Mouse (Mus musculus): ENCODE measurements around the gene Bicd2. TPM values are rescaled to one million over a fixed set of nuclear protein-coding genes. Genes with fewer than 3 reads are reported as not detected.

Bicd2 gene
- polyA plus RNA-seq, 1 experiment from 2014 or later, result 53.5 TPM

Other genes with a start within 250 kb of the Bicd2 start
- 0.89 and 1.4 TPM in 2 replicates for gene Wnk2, start 193.6 kb upstream of the Bicd2 start, polyA plus RNA-seq (2016; fragmentation: Nextera tagmentation; extraction: Ambion mirVana)
- 51.0 and 55.8 TPM in 2 replicates for gene Ninj1, start 154.1 kb upstream of the Bicd2 start, polyA plus RNA-seq (2016; fragmentation: Nextera tagmentation; extraction: Ambion mirVana)
- 76.4 and 81.2 TPM in 2 replicates for gene Card19, start 125.5 kb upstream of the Bicd2 start, polyA plus RNA-seq (2016; fragmentation: Nextera tagmentation; extraction: Ambion mirVana)
- gene Susd3, start 92.9 kb upstream of the Bicd2 start, polyA plus RNA-seq (2016; fragmentation: Nextera tagmentation; extraction: Ambion mirVana), result 0.63 and 0.80 TPM in 2 replicates
- 0.13 and 0.15 TPM in 2 replicates for gene Fgd3, start 21.3 kb upstream of the Bicd2 start, polyA plus RNA-seq (2016; fragmentation: Nextera tagmentation; extraction: Ambion mirVana)
- gene Ippk, start 79.7 kb downstream of the Bicd2 start, polyA plus RNA-seq (2016; fragmentation: Nextera tagmentation; extraction: Ambion mirVana), result 13.1 and 14.0 TPM in 2 replicates
- 0.88 and 0.92 TPM in 2 replicates for gene Tes3-ps, start 151.7 kb downstream of the Bicd2 start, polyA plus RNA-seq (2016; fragmentation: Nextera tagmentation; extraction: Ambion mirVana)
- 2.0 and 2.4 TPM in 2 replicates for gene Ecm2, start 163.2 kb downstream of the Bicd2 start, polyA plus RNA-seq (2016; fragmentation: Nextera tagmentation; extraction: Ambion mirVana)
- 2.5 and 3.7 TPM in 2 replicates for gene Aspn, start 202.9 kb downstream of the Bicd2 start, polyA plus RNA-seq (2016; fragmentation: Nextera tagmentation; extraction: Ambion mirVana)
- gene Omd, start 240.9 kb downstream of the Bicd2 start, polyA plus RNA-seq (2016; fragmentation: Nextera tagmentation; extraction: Ambion mirVana), result 0.24 and 0.43 TPM in 2 replicates